Mouse (Mus musculus): Measurements from ENCODE around the gene Tango6.

Gene Tango6

DNA sequence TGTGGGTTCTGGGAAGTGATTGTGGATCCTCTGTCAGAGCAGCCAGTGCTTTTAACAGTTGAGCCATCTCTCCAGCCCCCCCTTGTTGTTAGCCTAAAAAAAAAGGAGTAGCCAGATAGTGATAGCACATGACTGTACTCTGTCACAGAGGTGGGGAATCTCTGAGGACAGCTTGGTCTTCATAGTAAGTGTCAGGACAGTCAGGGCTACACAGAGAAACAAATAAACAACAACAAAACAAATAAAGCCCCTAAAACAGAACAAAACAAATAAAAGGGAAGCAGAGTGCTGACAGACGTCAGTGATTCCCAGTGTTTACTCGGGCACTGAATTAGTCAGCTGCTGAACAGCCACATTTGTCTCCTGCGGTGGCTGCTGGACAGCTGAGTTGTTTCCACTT lies 70.6 kb downstream of the Tango6 start:
- no peak for DNase-seq (ENCODE audit: low read depth, low spot score)

DNA sequence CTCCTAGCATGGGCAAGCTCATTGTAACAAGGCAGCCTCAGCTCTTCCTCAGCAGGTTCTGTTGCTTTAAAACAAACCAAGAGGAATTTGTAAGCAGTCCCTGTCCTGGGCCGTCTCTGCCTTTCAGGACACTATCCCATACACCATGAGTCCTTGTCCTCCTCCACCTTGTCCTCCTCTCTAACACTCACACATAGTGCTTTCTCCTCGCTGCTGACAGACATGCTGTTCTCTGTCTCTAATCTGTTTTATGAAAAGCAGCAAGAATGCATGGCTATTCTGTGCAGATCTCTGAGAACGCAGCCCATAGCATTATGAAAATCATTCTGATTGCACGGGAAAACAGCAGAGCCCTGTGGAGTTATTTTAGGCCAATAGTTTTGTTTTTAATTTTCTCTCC lies 78.4 kb downstream of the Tango6 start:
- no peak for DNase-seq (ENCODE audit: low read depth, low spot score)

DNA sequence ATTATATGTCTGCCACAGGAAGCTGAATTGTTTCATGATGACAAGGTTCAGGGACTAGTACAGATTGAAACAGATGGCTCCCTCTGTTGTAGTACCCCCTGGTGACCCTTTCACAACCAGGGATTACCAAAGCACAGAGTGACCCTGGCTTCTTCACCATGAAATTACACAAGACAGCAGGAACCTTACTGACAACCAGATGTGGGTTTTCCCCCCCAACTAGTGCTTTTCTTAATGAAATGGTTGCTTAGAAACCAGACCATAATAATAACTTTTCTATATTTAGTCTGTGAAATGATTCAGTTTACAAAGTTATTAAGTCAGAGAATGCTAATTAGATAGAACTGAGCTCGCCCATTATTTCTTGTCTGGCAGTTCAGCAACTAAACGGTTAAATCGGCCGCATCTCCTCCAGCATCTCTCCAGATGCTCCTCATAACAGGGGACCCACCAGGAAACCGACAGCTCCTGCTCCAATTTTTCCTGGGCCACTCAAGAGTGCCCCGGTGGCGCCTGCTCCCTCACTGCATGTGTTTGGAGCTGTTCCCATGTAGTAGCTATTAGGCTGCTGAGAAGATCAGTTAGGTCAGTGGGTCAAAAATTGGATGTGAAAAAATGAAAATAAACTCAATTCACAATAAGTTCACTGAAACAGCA lies 79.1 kb downstream of the Tango6 start:
- DNase-seq (ENCODE audit: low read depth, low spot score) = no peak

- no peak for DNase-seq (ENCODE audit: low read depth, low spot score)
Measured at GRCm38 (mm10) chr8:106764529-106764928, 81.7 kb downstream of the Tango6 start.

- DNase-seq (ENCODE audit: low read depth, low spot score) = no peak
Measured at GRCm38 (mm10) chr8:106765570-106765969, 82.7 kb downstream of the Tango6 start.

DNA sequence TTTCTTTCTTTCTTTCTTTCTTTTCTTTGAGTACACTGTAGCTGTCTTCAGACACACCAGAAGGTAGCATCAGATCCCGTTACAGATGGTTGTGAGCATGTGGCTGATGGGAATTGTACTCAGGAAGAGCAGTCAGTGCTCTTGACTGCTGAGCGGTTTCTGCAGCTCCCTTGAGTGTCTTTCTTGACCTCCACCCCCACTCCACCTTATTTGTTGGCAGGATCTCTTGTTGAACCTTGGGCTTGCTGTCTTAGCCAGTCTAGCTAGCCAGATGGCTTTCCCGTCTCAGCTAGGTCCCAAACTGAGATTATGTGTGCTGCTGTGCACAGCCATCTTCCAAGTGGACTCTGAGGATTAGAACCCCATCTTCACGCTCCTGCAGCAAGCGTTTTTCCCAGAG lies 83.9 kb downstream of the Tango6 start:
- DNase-seq (ENCODE audit: low read depth, low spot score) = no peak

- no peak for DNase-seq (ENCODE audit: low read depth, low spot score)
Measured at GRCm38 (mm10) chr8:106769147-106769805, 86.4 kb downstream of the Tango6 start.

GRCm38 (mm10) chr8:106770596-106771179 lies 87.8 kb downstream of the Tango6 start:
- no peak for DNase-seq (ENCODE audit: low read depth, low spot score)

DNA sequence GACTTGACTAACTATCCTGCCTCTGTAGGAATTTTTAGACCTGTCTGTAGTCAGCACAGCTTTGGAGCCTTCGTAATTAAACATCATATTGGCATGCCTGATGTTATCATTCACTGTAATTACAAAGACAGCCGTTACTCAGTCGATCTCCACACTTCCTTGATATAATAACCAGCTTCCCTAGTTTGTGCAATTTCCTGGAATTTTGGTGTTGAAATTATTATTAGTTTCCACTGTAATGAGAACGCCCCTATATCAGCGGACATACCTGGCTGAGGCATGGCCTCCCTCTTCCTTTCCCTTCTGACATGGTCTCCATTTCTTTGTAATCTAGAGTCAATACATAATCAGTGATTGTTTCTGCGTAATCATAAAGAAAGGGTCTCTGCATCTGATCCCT lies 89.2 kb downstream of the Tango6 start:
- DNase-seq (ENCODE audit: low read depth, low spot score) = no peak

DNA sequence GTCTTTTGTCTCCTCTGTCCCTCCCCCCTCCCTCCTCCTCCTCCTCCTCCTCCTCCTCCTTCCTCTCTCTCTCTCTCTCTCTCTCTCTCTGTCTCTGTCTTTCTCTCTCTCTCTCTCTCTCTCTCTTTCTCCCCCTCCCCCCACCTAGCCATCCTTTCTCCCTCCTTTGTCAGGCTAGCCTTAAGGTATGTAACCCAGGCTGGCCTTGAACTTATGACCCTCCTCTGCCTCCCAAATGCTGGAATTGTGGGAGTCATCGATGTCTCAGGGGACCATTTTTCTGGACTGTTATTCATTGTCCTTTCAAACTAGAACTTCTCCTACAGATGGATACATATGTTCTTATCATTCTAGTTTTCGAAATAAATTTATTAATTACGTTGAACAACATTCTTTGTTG lies 89.6 kb downstream of the Tango6 start:
- no peak for DNase-seq (ENCODE audit: low read depth, low spot score)

DNA sequence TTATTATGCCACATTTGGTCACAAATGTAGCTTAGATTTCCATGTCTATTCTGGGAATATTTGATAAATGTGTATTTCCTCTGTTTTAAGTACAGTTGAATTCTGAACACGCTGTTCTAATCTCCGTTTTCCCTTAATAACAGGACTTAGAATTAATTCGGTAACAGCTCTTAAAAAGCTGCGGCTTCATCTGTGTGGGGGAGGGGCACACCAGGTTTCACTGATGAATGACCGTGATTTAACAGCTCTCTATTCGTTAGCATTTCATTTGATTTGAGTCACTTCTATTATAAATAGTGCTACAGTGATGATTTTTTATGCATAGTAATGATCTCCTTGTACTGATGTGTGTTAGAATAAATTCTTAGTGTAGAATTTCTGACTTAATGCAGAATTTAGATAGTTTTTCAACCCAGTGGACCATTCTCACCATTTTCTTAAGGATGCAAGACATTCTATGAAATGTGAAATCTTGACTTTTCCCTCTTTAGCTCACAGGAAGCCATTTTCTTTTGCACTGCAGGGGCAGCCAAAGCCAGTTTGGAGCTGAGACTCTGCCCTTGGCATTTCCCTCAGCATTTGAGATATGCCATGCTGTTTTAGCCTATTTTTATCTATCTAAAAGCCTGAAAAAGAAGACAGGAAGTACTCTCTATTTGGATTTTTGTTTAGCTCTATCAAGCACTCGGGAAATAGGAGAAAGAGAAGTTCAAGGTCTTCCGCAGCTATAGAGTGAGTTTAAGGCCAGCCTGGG lies 91.9 kb downstream of the Tango6 start:
- no peak for DNase-seq (ENCODE audit: low read depth, low spot score)

- DNase-seq (ENCODE audit: low read depth, low spot score) = no peak
Measured at GRCm38 (mm10) chr8:106789623-106790022, 106.8 kb downstream of the Tango6 start.

DNA sequence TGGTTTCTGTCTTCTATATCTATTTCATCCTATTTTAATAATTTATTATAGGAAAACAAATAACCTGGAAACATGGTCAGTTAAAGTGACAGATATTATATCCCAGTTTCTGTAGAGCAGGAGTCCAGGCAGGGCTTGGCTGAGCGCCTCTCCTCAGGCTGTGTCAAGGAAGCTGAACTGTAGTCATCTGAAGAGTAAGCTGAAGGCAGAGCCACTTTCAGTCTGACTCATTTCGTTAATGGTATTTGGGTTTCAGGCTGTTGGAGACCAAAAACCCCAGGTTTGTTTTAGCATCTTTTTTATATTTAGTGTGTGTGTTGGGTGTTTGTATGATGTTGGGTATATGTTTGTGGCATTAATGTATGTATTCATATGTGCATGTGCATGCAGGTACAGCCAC lies 112.0 kb downstream of the Tango6 start:
- DNase-seq (ENCODE audit: low read depth, low spot score) = peak; percentile 22

- DNase-seq (ENCODE audit: low read depth, low spot score) = no peak
Measured at GRCm38 (mm10) chr8:106799821-106800220, 117.0 kb downstream of the Tango6 start.

DNA sequence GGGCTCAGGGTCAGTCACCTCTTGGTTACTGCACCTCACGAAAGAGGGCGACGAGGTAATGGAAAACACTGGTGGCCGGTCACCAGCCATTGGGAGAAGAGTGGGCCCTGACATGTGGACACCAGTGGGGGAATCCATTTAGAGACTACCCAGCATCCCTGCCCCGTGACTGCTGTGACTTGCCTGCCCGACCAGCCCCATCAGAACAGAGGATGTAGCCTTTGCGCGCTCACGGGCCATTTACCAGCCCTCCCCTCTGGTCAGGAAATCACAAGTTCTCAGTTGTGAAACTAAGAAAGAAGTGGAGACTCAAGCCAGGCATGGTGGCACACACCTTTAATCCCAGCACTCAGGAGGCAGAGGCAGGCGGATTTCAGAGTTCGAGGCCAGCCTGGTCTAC lies 118.4 kb downstream of the Tango6 start:
- no peak for DNase-seq (ENCODE audit: low read depth, low spot score)

DNA sequence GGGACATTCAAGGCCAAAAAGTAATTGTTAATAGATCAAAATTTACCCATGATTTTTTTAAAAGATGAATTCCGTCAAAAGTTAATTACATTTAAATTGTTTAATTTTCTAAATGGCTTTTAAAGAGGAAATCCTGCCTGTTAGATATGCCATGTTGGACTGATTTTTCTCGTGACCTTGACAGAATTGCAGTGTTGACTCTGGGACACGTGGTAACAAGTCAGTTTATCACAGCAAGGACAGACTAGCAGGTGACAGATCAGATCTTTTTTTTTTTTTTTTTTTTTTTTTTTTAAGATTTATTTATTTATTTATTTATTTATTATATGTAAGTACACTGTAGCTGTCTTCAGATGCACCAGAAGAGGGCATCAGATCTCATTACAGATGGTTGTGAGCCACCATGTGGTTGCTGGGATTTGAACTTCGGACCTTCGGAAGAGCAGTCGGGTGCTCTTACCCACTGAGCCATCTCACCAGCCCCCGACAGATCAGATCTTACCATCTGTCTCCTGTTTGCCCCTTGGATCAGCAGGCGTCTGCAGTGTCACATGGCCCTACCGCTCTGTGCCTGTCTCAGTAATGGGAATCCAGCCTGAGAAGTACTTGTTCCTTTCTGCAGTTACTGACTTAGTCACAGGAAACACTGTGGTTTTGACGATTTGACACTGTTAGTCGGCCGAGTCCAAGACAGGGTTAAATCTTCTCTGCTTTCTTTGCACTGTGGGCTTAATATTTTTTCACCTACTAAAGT lies 119.7 kb downstream of the Tango6 start:
- DNase-seq (ENCODE audit: low read depth, low spot score) = peak; percentile 23

- peak; percentile 14 for DNase-seq (ENCODE audit: low read depth, low spot score)
Measured at GRCm38 (mm10) chr8:106805859-106806258, 123.0 kb downstream of the Tango6 start.

DNA sequence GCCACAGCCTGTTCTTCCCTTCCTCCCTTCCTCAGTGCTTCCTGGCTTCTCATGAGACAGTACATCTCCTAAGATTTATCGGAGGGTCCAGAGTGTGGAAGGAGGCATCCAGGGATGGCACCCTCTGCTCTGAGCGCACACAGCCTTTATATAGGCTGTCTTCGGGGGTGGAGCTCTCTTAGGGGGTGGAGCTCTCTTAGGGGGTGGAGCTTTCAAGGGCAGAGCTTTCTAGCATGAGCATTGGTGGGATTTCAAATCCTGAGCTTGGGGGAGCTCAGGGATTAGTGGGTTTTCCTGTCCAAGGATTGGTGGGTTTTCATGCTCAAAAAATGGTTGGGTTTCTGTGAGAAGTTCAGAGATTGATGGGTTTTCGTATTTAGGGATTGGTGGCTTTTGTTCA lies 124.6 kb downstream of the Tango6 start:
- DNase-seq (ENCODE audit: low read depth, low spot score) = no peak

DNA sequence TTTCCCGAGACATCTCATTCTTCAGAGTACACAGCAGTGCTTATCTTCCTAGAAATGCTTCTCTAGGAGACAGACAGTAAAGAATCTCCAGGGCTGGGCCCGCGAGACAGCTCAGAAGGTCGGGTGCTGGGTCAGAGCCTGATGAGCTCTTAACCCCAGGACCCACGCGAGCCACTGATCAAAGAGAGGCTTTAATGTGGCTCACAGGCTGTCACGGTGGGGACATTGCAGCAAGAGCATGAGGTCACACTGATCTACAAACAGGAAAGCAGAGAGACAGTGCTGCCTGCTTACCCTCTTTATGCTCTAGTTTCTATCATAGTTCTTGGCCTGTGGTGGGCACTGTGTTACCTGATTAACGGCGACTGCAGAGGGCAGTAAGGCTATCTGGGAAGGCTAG lies 126.9 kb downstream of the Tango6 start:
- DNase-seq (ENCODE audit: low read depth, low spot score) = no peak

DNA sequence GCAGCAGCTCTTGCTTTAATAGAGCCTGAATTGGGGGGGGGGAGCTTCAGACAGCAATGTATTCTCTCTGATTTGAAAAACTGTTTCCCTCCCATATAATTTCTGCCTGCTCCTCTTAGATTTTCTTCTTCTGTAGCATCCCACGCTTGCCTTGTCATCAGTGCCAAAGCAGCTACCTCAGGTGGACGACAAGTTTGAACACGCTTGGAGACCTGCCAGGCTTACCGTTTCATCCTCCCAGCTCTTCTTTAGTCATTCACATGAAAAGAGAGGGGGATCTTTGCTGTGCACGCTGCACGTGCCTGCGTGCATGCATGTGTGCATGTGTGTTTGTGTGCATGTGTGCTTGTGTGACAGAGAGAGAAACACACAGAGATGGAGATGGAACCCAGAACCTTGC lies 127.5 kb downstream of the Tango6 start:
- no peak for DNase-seq (ENCODE audit: low read depth, low spot score)

GRCm38 (mm10) chr8:106812560-106812959 lies 129.7 kb downstream of the Tango6 start:
- no peak for DNase-seq (ENCODE audit: low read depth, low spot score)
